Mouse (Mus musculus): ENCODE results near the gene Bpifb1.

- TF ChIP-seq CTCF (IDR thresholded peaks at IDR 0.05; ENCODE audit: extremely low read depth, insufficient read depth, insufficient read length, insufficient replicate concordance) (no peak), POLR2A (IDR thresholded peaks at IDR 0.05; ENCODE audit: low read depth, low read length) (no peak)
Observed at GRCm38 (mm10) chr2:154171621-154172020, 19.0 kb upstream of the Bpifb1 start.

Data from spleen, adult 2 months (tissue).